Mouse (Mus musculus) gastrocnemius, adult 2 months (tissue): ENCODE data around the gene Gps2. TPM values are rescaled to one million over a fixed set of nuclear protein-coding genes. Genes with fewer than 3 reads are reported as not detected.
"Not testable (repeated sequence)": the region's sequence is repeated elsewhere in the genome, so short reads cannot be mapped to it uniquely, and the experiment has no call there.

ENCODE experiments used
- DNase-seq: peaks from one replicate; pipeline ENCODE4 v3.0.0; 2022
- H3K27ac ChIP-seq: fragments of 200-600 bp; 2 replicates; pipeline ENCODE4 v1.8.1; 2022; ENCODE audit warnings: mild to moderate bottlenecking
- H3K4me3 ChIP-seq: fragments of 200-600 bp; 2 replicates; pipeline ENCODE4 v1.8.1; 2022; ENCODE audit warnings: mild to moderate bottlenecking, moderate library complexity
- CTCF ChIP-seq: fragments of 200-600 bp; IDR thresholded peaks from 2 replicates; pipeline ENCODE4 v1.8.1; 2022; ENCODE audit warnings: antibody characterized with exemption, mild to moderate bottlenecking, moderate library complexity
- intact Hi-C: fragments of 180-260 bp; cut with DNase I; formaldehyde crosslinking; loops from one replicate; pipeline ENCODE4 v1.15.1; 2025
- total RNA-seq, 2 experiments: library from RNA; stranded (reverse); gene quantifications; 2 replicates each; pipeline ENCODE4 v1.2.3; 2021

Gps2 gene
- total RNA-seq, 2 experiments from 2014 or later = 47.1 to 49.6 TPM

GRCm38 (mm10) chr11:69921114-69922011 lies 7.7 kb downstream of the Gps2 start, which contains the start of gene Eif5a:
Gene Eif5a, minus strand, starts transcription at chr11:69921958.
- Histone ChIP-seq H3K4me3 (peak within 1 kb of the TSS; percentile 97), H3K27ac (peak within 1 kb of the TSS; percentile 96)
- TF ChIP-seq CTCF = peak; percentile 61
- peak; percentile 100 for DNase-seq
- intact Hi-C loops = no loop called here

DNA sequence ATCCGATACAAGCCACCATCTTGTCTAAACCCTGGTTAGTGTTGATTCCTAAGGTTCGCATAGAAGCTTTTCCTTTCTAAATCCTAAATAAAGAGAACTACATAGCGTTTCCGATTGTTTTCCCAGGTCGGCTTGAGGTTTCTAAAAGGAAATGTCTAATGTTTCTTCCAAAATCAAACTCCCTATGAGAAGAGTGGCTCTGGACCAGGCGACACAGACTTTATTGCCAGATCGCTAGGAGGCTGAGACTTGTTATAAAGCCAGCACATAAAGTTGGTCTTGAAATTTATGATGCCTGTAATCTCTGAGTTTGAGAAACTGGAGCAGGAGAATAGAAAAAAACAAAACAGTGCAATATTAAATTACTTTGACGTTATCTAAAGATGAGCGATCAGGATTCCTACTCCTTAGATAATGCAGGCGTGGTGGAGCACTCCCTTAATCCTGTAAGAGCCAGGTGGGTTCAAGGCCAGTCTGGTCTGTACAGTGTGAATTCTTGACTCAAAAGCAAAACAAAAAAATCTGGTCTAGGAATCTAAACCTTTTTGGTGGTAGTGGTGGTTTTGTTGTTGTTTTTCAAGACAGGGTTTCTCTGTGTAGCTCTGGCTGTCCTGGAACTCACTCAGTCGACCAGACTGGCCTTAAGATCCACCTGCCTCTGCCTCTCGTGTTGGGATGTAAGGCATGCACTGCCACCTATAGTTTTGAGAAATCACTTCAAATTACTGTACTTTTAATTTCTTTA lies 8.5 kb downstream of the Gps2 start:
- no peak for TF ChIP-seq CTCF
- H3K4me3 ChIP-seq = peak overlapping the region; percentile 70
- intact Hi-C loops = no loop called here
- H3K27ac ChIP-seq = peak overlapping the region; percentile 96
- peak; percentile 14 for DNase-seq

- DNase-seq = peak; percentile 24
- peak overlapping the region; percentile 96 for H3K27ac ChIP-seq
- H3K4me3 ChIP-seq = peak overlapping the region; percentile 70
- TF ChIP-seq CTCF = no peak
- intact Hi-C loops = no loop called here
Observed at GRCm38 (mm10) chr11:69922796-69923195, 9.1 kb downstream of the Gps2 start.

DNA sequence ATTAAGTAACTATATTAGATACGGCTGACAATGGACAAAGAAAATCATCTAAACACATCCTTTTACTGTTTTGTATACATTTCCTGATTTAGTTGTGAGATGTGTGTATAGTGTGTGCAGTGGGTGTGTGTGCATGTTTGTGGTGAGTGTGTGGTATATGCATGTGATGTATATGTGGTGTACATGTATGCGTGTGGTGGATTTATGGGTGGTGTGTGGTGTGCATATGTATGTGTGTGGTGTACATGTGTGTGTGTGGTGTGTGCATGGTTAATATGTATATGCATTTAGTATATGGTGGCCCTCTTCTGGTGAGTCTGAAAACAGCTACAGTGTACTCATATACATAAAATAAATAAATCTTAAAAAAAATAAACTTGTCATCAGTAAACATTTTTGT lies 13.8 kb downstream of the Gps2 start:
- intact Hi-C loops = no loop called here
- no peak for TF ChIP-seq CTCF
- H3K27ac ChIP-seq = no peak overlapping the region

GRCm38 (mm10) chr11:69929712-69930111 lies 16.0 kb downstream of the Gps2 start:
- Histone ChIP-seq H3K4me3 (no peak overlapping the region), H3K27ac (no peak overlapping the region)
- TF ChIP-seq CTCF = no peak
- no peak for DNase-seq
- intact Hi-C loops = loop anchor here (5.0 kb wide), 1 partner anchor 73 kb away; the partner anchor contains the start of gene Dvl2

More for the DNA sequence above, 13.8 kb downstream of the Gps2 start:
- no peak overlapping the region for H3K4me3 ChIP-seq
- no peak for DNase-seq

DNA sequence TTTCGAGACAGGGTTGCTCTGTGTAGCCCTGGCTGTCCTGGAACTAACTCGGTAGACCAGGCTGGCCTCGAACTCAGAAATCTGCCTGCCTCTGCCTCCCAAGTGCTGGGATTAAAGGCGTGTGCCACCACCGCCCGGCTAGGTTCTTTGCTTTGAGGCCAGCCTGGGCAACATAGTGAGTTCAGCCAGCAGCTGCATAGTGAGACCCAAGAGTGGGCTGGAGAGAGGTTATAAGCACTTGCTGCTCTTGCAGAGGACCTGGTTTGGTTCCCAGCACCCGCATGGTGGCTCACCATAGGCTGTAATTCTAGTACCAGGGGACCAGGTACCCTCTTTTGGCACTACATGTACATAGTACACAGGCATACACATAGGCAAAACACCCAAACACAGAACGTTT lies 16.5 kb downstream of the Gps2 start:
- not testable (repeated sequence) for H3K4me3 ChIP-seq, DNase-seq, H3K27ac ChIP-seq
- intact Hi-C loops = loop anchor here (5.0 kb wide), 1 partner anchor 72 kb away; the partner anchor contains the start of gene Dvl2

GRCm38 (mm10) chr11:69930967-69931537 lies 17.4 kb downstream of the Gps2 start:
- no peak for TF ChIP-seq CTCF
- intact Hi-C loops = loop anchor here (5.0 kb wide), 1 partner anchor 71 kb away; the partner anchor contains the start of gene Dvl2
- Histone ChIP-seq H3K27ac (no peak overlapping the region), H3K4me3 (no peak overlapping the region)
- no peak for DNase-seq

- TF ChIP-seq CTCF = no peak
- no peak for DNase-seq
- Histone ChIP-seq H3K4me3 (no peak overlapping the region), H3K27ac (no peak overlapping the region)
- intact Hi-C loops = loop anchor here (5.0 kb wide), 1 partner anchor 71 kb away; the partner anchor contains the start of gene Dvl2
Observed at GRCm38 (mm10) chr11:69931769-69932168, 18.1 kb downstream of the Gps2 start.

DNA sequence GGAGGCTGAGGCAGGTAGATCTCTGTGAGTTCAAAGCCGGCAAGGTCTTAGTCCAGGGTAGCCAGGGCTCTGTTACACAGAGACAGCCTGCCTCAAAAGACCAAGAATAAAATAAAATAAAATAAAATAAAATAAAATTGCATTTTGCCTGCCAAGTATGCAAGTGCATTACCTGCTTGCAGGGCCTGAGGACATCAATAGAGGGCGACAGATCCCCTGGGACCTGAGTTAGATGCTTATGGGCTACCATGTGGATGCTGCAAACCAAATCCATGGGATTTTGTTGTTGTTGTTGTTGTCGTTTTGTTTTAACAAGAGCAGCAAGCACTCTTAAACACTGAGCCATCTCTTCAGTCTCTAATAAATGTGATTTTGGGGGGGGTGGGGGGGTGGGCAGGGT lies 18.6 kb downstream of the Gps2 start:
- TF ChIP-seq CTCF = peak; percentile 47
- intact Hi-C loops = loop anchor here (5.0 kb wide), 1 partner anchor 70 kb away; the partner anchor contains the start of gene Dvl2
- no peak for DNase-seq
- Histone ChIP-seq H3K27ac (no peak overlapping the region), H3K4me3 (no peak overlapping the region)

- no peak overlapping the region for H3K27ac ChIP-seq
- intact Hi-C loops = loop anchor here (5.0 kb wide), 1 partner anchor 69 kb away; the partner anchor contains the start of gene Dvl2
- no peak for DNase-seq
- no peak overlapping the region for H3K4me3 ChIP-seq
- TF ChIP-seq CTCF = no peak
Observed at GRCm38 (mm10) chr11:69933066-69933465, 19.4 kb downstream of the Gps2 start.

GRCm38 (mm10) chr11:69934169-69934568 lies 20.5 kb downstream of the Gps2 start:
- TF ChIP-seq CTCF = peak; percentile 98; the same call in 1 of the 2 replicates
- peak; percentile 96 for DNase-seq
- intact Hi-C loops = loop anchor here (1.0 to 5.0 kb wide), 2 partner anchors 15 to 68 kb away; partner anchors contain the start of gene Dvl2
- H3K4me3 ChIP-seq = peak overlapping the region; percentile 54
- H3K27ac ChIP-seq = peak overlapping the region; percentile 83

- no peak for DNase-seq
- intact Hi-C loops = loop anchor here (1.0 to 5.0 kb wide), 2 partner anchors 15 to 68 kb away; partner anchors contain the start of gene Dvl2
- TF ChIP-seq CTCF = no peak
- Histone ChIP-seq H3K27ac (peak overlapping the region; percentile 83), H3K4me3 (peak overlapping the region; percentile 54)
Observed at GRCm38 (mm10) chr11:69934681-69935080, 21.0 kb downstream of the Gps2 start.
